Mouse (Mus musculus) testis, postnatal 14 days (tissue): ENCODE results near the gene Greb1.

Experiments used
- DNase-seq: peaks from one replicate; pipeline ENCODE4 v3.0.0; 2021; ENCODE audit warnings: low spot score

Gene Greb1

DNA sequence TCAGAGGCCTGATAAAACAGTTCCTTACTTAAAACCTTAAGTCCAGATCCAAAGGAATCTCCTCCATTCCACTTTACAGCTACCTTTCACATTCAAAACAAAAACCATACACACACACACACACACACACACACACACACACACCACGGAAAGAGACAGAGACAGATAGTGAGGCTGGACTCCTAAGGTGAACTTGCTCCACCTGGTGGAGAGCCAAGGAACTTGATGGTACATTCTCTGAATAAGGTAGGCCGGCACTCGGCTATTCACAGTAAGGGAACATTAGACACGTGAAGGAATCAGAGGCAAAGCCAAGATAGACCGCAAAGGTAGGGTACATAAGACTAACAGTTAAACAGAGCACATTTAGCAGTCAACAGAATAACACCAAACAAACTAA lies 4.8 kb upstream of the Greb1 start:
- DNase-seq, result peak; percentile 63

DNA sequence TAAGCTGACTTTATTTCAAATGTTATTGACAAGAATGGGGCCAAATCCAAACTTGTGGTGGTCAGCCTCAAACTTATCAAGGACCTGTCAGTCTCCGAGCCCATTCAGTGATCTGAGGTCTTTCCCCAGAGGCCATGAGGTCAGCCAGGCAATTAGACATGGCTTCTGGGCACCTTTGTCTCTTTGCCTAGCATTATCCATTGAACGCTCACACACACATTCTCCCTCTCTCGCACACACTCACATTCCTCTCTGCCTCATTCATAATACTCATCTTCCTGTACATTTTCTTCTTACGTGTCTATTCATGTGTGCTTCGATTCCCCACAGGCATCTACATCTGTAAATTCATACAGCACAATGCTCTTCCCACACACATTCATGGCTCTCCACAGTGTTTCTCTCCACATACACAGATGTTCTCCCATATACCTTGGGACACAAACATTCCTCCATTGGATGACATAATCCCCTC lies 3.3 kb upstream of the Greb1 start:
- DNase-seq, result no peak

DNA sequence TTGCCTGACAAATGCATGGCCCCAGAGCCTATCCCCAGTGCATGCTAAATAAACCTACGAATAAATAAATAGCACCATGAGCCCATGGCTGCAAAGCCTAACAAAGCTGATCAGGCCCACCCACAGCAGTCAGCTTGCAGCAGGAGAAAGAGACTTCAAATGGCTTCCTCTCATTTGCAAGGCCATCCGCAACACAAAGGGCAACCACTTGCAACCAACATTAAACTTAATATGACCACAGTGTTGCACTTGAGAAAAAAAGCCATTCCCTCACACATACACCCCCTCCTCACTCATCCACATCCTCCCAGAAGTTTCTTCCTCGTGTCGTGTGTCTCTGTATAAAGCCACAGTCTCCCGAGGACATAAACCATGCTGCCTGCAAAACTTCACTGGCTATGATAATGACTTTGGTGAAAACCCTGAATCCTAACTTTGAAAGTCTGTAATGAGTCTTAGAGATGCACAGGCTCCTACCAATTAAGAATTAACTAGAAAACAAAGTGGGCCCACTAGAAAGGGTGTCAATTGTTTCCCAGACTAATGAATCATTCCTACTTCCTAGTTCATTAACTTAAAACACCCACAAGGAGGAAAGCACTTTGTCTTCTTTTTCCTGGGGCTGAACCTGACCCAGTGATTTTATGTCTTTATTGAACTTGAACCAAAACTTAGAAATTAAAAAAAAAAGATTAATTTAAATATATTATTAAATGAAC lies 2.7 kb upstream of the Greb1 start:
- DNase-seq, result no peak

DNA sequence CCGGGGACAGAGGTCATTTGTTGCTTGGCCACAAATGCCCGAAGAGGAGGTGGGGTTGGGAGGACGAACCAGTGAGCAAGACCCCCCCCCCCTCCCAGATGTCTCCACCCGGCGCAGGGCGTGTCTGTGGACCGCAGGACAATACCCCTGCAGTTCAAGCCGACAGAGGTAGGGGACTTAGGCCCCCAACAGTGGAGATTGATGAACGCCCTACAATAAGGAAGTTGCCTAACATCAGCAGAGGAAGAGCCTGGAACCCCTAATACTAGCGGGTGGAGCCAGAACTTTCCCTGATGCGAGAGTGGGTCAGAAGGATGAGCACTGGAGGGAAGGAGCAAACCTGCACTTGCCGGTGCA lies 251 bp upstream of the Greb1 start:
- DNase-seq, result no peak

DNA sequence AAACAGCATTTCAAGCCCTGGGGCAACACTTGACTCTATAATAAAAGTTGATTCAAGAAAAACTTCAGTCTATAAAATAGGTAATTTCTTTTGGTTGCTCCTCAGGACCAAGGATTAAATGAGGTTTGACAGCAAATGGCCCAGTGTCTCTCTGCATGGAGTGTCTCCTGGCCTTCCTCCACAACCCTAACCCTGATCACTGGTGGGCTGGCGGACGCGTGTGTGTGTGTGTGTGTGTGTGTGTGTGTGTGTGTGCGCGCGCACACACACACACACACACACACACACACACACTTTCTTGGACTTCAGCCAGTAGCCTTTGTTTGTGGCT lies 793 bp downstream of the Greb1 start:
- no peak for DNase-seq

DNA sequence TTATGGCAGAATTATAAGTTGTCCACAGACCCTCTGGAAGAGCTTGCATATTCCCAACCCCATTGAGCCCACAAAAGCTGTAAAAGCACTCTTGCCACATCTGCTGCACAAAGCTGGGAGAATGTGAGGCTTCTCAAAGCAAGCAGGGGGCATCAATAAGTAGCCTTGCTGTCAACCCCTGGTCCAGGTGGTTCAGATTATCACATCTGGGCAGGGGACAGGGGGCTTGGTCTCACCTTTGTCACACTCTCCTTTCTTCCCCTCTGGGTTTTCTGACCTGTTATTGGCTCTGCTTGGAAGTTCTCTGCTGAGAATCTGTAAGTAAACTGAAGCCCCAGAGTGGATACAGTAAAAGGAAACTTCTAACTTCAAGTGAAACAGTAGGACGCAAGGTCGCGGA lies 1.8 kb downstream of the Greb1 start:
- no peak for DNase-seq

DNA sequence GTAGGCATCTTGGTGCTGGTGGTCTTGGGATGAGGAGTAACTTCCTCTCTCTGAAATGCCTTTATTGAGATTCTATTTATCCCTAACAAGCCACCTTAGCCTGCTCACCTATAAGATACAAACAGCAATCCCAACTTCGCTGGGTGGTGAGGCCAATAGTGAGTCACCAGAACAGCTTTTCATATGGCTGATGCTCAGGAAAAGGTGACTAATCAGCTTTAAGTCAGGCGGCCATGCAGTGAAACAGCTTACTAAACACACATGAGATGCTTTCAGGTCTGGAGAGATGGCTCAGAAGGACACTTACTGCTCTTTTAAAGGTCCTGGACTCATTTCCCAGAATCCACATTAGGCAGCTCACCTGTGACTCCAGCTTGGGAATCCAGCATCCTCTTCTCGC lies 4.9 kb downstream of the Greb1 start:
- DNase-seq, result no peak

DNA sequence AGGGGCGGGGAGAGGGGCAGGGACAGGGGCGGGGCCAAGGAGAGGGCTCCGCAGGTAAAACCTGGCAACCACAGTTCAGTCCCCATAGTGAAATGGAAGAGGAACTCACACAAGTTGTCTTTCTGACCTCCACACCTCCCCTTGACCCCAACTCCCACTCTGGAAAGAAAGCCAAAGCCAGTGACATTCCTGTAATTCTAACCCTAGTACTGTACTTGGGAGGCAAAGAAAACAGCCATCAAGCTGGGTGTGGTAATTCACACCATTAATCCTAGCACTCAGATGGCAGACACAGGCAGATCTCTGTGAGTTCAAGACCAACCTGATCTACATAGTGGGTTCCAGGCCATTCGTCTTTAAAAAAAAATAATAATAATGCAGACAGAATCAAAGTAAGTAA lies 7.3 kb downstream of the Greb1 start:
- no peak for DNase-seq

DNA sequence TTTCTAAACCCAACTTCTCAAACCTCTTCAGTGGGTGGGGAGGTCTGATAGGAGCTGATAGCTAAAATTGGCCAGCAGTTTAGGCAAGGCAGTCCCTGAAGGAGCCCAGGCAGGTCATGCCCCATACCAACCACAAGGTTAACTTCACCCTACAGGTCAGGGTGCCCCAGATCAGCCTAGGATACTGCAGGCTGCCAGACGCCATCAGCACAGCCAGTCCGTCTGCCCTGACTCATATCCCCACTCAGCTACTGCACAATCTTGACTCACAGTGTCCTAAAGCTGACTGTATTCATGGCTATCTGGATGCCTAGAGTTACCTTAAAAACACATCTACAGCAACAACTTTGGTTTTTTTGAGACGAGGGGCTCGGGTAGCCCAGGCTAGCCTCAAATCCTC lies 10.2 kb downstream of the Greb1 start:
- no peak for DNase-seq

DNA sequence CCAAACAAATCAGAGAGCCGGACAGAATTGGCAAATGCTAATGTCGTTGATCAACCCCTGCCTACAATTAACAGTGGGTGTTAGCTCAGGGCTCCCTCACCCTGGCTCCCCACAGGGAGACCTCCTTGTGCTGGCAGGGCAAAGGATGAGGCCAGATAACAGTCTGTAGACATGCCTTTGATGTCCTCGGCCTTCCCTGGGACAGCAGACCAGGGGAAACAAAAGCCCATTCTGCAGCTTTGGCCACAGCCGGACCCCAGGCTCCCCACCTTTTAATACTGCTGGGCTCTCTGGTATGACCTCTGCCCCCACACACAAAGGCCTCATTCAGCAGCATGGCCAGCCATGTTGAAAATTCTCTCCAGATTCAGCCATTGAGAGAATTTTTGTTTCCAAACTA lies 10.9 kb downstream of the Greb1 start:
- DNase-seq, result no peak

DNA sequence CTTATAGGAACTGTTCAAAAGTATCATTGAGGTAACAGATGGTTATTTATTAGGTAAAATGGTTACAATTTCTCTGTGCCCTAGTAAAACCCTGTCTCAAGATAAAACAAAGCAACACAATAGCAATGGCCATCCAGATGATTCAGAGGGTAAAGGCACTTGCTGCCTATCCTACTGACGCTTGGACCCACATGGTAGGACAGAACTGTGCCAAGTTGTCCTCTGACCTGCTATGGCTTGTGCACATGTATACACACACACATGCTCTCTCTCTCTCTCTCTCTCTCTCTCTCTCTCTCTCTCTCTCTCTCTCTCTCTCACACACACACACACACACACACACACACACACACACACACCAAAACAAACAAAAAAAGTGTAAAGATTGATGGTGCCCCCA lies 11.5 kb downstream of the Greb1 start:
- DNase-seq, result no peak

DNA sequence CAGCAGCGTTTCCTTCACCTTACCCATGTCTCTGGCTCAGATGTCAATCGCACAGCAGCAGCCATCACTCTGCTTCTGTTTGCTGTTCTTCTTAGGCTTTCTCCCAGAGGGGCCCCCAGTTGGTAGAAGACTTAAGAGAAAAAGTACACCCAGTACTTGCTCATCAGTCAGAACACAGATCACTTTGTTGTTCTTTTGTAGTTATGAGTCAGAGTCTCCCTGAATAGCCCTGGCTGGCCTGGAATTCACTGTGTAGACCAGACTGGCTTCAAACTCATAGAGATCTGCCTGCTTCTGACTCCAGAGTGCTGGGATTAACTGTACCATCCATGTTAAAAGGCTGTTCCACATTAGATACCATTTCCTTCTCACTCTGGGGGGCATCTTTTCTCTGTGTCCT lies 12.1 kb downstream of the Greb1 start:
- DNase-seq, result no peak

DNA sequence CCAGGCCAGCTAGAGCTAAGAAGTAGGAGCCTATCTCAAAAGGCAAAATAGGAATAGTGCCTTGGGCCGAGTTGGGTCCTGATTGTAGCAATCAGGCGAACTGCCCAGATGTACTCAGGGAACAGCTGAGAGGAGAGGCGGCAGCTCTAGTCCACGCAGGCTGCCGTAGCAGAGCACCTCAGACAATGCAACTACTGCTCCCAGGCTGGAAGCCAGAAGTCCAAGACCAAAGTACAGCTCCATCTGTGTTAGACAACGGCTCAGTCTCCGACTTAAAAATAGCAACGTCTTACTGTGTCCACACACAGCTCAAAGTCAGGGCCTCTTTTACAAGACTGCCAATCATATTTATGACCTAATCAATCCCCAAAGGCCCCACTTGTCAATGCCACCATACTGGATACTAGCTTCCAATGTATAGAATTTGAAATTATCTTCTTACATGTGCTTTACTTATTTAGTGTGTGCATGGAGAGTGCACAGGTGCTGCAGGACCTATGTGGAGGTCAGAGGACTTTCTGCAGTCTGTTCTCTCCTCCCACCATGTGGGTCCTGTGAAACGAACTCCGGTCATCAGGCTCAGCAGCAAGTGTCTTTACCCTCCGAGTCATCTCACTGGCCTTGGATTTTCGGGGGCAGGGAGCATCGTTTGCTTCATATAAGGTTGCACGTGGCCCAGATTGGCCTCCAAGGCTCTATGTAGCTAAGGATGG lies 19.5 kb downstream of the Greb1 start:
- no peak for DNase-seq

DNA sequence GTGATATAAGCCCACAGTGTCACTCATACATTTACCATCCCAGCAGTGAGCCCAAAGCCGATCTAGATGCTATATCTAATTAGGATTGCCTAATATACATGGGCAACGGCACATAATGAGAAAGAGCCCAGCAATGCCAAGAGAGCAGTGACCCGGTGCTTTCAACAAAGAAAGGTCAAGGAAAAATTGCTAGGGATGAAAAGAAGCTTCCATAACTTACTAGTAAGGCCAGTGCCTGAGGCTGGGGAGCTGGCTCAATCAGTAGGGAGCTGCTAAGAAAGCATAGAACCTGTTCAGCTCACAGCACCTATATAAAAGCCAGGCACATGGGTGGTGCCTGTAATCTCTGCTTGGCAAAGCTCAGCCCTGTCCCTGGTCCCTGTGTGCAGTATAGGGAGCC lies 20.4 kb downstream of the Greb1 start:
- no peak for DNase-seq

DNA sequence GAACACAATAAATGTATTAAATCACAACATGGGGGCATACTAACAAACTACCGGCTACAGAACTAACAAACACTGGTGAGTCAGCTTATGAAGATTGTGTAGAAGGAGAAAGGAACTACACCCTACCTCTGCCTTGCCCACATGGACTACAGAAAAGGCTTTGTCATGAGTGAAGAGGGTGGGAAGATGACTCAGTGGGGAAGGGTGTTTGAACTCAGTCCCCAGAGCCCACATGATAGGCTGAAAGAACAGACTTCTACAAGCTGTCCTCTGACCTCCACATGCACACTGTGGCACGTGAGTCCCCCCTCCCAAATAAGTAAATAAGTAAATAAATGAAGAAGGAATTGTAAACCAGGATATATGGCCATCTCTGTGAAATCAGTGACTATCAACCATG lies 21.5 kb downstream of the Greb1 start:
- no peak for DNase-seq

DNA sequence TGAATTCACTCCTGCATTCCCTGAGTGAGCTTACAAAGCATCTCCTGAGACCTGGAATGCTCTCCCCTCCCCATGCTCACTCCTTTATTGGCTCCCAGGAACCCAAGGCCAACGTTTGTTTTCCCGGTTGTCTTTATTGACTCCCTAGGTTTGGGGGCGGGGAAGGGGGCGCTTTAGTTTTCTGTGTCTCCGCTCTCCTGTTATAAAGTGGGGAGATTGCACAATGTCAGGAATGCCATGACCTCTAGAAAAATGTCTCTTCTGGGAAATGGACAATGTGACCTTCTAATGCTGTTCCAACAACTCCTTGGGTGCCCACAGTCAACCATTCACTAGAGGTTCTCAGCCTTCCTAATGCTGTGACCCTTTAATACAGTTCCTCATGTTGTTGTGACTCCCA lies 22.2 kb downstream of the Greb1 start:
- DNase-seq, result no peak

DNA sequence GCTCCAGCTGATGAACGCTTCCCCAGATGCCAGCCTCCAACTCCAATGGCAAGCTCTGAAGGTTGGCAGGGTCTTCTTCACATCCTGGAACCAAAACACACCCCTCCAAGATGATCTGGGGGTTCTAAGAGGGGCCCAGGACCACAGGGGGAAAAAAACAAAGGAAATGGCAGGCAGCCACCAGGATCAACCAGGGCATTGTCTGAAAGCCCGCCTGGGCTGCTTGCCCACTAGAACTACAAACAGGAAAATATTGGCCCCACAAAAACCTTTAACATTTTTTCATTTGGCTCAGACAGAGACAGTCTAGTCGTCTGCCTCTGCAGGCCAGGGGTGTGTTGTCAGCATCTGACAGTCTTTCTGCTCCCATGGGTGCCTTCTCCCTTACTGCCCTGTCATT lies 25.3 kb downstream of the Greb1 start:
- no peak for DNase-seq

DNA sequence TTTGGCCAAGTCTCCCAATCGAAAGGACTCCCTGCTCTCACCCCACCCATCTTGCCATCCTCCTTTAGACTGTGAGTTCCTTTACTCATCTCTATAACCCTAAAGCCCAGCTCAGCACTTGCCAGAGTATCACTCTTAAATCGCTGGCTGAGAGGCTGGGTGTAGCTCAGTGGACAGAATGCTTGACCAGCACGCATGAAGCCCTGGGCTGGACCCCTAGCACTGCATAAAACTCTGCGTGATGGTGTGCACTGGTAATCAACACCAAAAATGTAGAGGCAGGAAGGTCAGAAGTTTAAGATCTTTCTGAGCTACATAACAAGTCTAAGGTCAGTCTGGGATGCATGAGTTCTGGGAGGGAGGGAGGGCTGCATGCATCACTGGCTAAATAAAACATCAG lies 26.1 kb downstream of the Greb1 start:
- DNase-seq, result no peak

DNA sequence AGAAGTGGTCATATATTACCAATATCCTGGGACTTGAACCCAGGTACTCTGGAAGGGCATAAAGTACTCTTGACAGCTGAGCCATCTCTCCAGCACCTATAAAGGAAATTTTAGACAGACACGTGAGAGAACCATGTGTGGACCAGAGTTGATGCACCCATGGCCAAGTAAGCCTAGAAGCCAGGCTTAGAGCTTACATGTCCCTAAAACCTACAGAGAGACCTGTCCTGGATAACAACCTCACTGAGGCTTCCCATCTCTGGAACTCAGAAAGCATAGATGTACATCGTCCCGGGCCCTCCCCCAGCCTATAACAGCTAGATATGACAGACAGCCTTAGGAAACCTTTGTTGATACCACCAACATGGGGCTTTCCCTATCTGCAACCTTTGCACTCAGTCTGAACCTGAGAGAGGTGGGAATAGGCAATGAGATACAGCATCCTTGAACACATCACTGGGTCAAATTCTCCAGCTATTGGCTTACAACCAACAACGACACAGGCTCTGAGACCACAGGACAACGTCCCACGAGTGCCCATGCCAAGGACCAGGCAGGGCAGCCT lies 31.0 kb downstream of the Greb1 start:
- no peak for DNase-seq

DNA sequence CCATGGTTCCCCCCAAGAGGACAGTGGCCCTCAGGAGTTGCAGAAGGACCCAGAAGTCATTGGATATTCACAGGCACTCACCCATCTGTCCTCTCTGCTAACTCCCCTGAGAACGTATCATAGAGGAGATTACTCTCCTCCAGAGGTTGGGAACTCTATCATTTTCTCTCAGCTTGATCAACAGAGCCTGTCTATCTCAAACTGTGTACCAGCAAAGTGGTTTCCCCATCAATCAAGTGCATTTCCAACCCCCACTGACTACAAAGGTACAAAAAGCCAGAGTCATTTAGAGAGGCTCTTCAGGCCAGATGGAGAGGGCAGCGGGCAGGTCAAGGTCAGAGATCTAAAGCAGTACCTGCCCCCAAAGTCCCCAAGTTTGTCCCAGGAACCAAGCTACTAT lies 32.0 kb downstream of the Greb1 start:
- DNase-seq, result no peak

DNA sequence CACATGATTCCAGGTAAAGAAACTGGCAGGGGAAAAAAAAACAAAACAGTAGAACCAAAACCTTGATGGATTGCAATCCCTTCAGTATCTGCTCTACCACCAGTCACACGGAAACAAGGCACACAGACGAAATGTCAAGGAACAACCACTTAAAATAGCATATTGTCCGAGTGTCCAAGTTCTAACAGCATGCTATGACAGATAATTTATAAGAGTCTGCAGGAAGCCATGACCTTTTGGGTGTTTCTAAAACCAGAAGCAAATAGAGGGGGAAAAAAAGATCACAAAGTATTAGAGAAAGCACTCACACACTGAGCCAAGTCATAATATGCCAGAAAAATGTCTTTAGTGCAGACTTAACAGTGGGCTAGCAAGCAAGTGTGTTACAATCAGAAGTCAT lies 32.4 kb downstream of the Greb1 start:
- no peak for DNase-seq

DNA sequence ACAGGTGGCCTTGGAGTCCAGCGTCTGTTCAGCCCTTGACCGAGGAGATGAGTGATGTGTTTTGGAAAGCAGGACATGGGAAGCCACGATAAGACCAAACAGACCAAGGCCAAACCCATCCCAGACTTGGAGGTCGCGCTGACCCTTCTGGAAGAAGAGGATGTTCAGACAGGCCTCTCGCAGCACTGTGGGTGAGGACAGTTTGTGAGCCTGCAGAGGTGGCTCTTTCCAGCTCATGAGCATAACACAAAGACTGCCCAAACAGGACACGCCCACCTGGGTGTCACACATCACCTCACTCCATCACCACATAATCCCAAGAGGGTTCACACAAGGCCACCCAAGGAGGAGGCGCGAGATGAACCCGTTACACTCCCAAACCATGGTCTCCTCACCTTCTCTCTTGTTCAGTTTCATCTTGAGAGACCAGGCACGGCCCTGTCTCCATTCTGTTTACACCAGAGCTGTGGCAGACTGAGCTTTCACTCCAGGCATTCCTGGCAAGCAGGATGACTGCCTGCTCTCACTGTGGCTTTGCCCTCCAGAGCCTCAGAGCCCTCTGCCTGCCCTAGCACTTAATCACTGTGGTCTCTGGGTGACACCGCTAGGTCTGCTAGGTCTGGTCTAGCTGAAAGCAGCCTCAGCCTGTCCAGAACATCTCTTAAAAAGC lies 35.8 kb downstream of the Greb1 start:
- peak; percentile 68 for DNase-seq
